Mouse (Mus musculus): Measurements from ENCODE around the gene Edil3. TPM values are rescaled to one million over a fixed set of nuclear protein-coding genes. Genes with fewer than 3 reads are reported as not detected.

Gene Edil3
- 2.2 and 2.5 TPM in 2 replicates for polyA plus RNA-seq (2012; ENCODE audit: insufficient read depth, insufficient read length, missing spikeins)

GRCm38 (mm10) chr13:88821440-88822331, at the start of gene Edil3:
Edil3 (plus strand) TSS chr13:88821472.
- peak within 1 kb of the TSS; percentile 84 for H3K4me3 ChIP-seq (ENCODE audit: insufficient read depth, low read length)

GRCm38 (mm10) chr13:88799186-88799585, 22.1 kb upstream of the Edil3 start:
- Histone ChIP-seq H3K27ac (ENCODE audit: insufficient read depth, low read depth, low read length) (no peak overlapping the region), H3K4me1 (ENCODE audit: control insufficient read depth, insufficient read depth, low read length) (peaks cover 2% of the 10 kb centered on the region), H3K4me3 (ENCODE audit: insufficient read depth, low read length) (no peak overlapping the region)
- TF ChIP-seq CTCF (IDR thresholded peaks at IDR 0.05; ENCODE audit: low read depth, low read length) (no peak), POLR2A (IDR thresholded peaks at IDR 0.05; ENCODE audit: borderline replicate concordance, low read depth, low read length) (no peak)

More at GRCm38 (mm10) chr13:88821440-88822331, at the start of gene Edil3:
- TF ChIP-seq POLR2A (IDR thresholded peaks at IDR 0.05; ENCODE audit: borderline replicate concordance, low read depth, low read length) (peak; percentile 7; the same call in 1 of the 2 replicates), CTCF (IDR thresholded peaks at IDR 0.05; ENCODE audit: low read depth, low read length) (no peak)
- H3K27ac ChIP-seq (ENCODE audit: insufficient read depth, low read depth, low read length) = no peak within 1 kb of the TSS
- H3K4me1 ChIP-seq (ENCODE audit: control insufficient read depth, insufficient read depth, low read length) = peaks cover 7% of the 10 kb centered on the region

GRCm38 (mm10) chr13:88801006-88801405, 20.3 kb upstream of the Edil3 start:
- Histone ChIP-seq H3K4me1 (ENCODE audit: control insufficient read depth, insufficient read depth, low read length) (peaks cover 4% of the 10 kb centered on the region), H3K27ac (ENCODE audit: insufficient read depth, low read depth, low read length) (no peak overlapping the region), H3K4me3 (ENCODE audit: insufficient read depth, low read length) (no peak overlapping the region)
- TF ChIP-seq CTCF (IDR thresholded peaks at IDR 0.05; ENCODE audit: low read depth, low read length) (no peak), POLR2A (IDR thresholded peaks at IDR 0.05; ENCODE audit: borderline replicate concordance, low read depth, low read length) (no peak)

- Histone ChIP-seq H3K27ac (ENCODE audit: insufficient read depth, low read depth, low read length) (no peak overlapping the region), H3K4me1 (ENCODE audit: control insufficient read depth, insufficient read depth, low read length) (peaks cover 11% of the 10 kb centered on the region), H3K4me3 (ENCODE audit: insufficient read depth, low read length) (no peak overlapping the region)
- TF ChIP-seq POLR2A (IDR thresholded peaks at IDR 0.05; ENCODE audit: borderline replicate concordance, low read depth, low read length) (no peak), CTCF (IDR thresholded peaks at IDR 0.05; ENCODE audit: low read depth, low read length) (no peak)
These were observed 15.4 kb upstream of the Edil3 start for GRCm38 (mm10) chr13:88805838-88806237.

GRCm38 (mm10) chr13:88806269-88806668, 15.0 kb upstream of the Edil3 start:
- Histone ChIP-seq H3K27ac (ENCODE audit: insufficient read depth, low read depth, low read length) (no peak overlapping the region), H3K4me3 (ENCODE audit: insufficient read depth, low read length) (no peak overlapping the region), H3K4me1 (ENCODE audit: control insufficient read depth, insufficient read depth, low read length) (peaks cover 11% of the 10 kb centered on the region)
- no peak for TF ChIP-seq POLR2A (IDR thresholded peaks at IDR 0.05; ENCODE audit: borderline replicate concordance, low read depth, low read length)
- TF ChIP-seq CTCF (IDR thresholded peaks at IDR 0.05; ENCODE audit: low read depth, low read length) = no peak

- Histone ChIP-seq H3K4me1 (ENCODE audit: control insufficient read depth, insufficient read depth, low read length) (peaks cover 12% of the 10 kb centered on the region), H3K27ac (ENCODE audit: insufficient read depth, low read depth, low read length) (no peak overlapping the region), H3K4me3 (ENCODE audit: insufficient read depth, low read length) (no peak overlapping the region)
- TF ChIP-seq POLR2A (IDR thresholded peaks at IDR 0.05; ENCODE audit: borderline replicate concordance, low read depth, low read length) (no peak), CTCF (IDR thresholded peaks at IDR 0.05; ENCODE audit: low read depth, low read length) (no peak)
These were observed 11.2 kb upstream of the Edil3 start for GRCm38 (mm10) chr13:88810097-88810496.

GRCm38 (mm10) chr13:88820686-88821308, 475 bp upstream of the Edil3 start:
- no peak overlapping the region for H3K27ac ChIP-seq (ENCODE audit: insufficient read depth, low read depth, low read length)
- no peak for TF ChIP-seq POLR2A (IDR thresholded peaks at IDR 0.05; ENCODE audit: borderline replicate concordance, low read depth, low read length)
- TF ChIP-seq CTCF (IDR thresholded peaks at IDR 0.05; ENCODE audit: low read depth, low read length) = no peak
- H3K4me1 ChIP-seq (ENCODE audit: control insufficient read depth, insufficient read depth, low read length) = peaks cover 10% of the 10 kb centered on the region
- peak overlapping the region; percentile 84 for H3K4me3 ChIP-seq (ENCODE audit: insufficient read depth, low read length)

- peaks cover 7% of the 10 kb centered on the region; the same call in 1 of the 2 replicates for H3K4me1 ChIP-seq (ENCODE audit: control insufficient read depth, insufficient read depth, low read length)
- no peak overlapping the region for H3K27ac ChIP-seq (ENCODE audit: insufficient read depth, low read depth, low read length)
- peak overlapping the region; percentile 84 for H3K4me3 ChIP-seq (ENCODE audit: insufficient read depth, low read length)
- no peak for TF ChIP-seq POLR2A (IDR thresholded peaks at IDR 0.05; ENCODE audit: borderline replicate concordance, low read depth, low read length)
- no peak for TF ChIP-seq CTCF (IDR thresholded peaks at IDR 0.05; ENCODE audit: low read depth, low read length)
These were observed 1.1 kb downstream of the Edil3 start for GRCm38 (mm10) chr13:88822332-88822895.

- Histone ChIP-seq H3K27ac (ENCODE audit: insufficient read depth, low read depth, low read length) (no peak overlapping the region), H3K4me1 (ENCODE audit: control insufficient read depth, insufficient read depth, low read length) (peaks cover 7% of the 10 kb centered on the region; the same call in 1 of the 2 replicates), H3K4me3 (ENCODE audit: insufficient read depth, low read length) (no peak overlapping the region)
- TF ChIP-seq POLR2A (IDR thresholded peaks at IDR 0.05; ENCODE audit: borderline replicate concordance, low read depth, low read length) (no peak), CTCF (IDR thresholded peaks at IDR 0.05; ENCODE audit: low read depth, low read length) (no peak)
These were observed 1.8 kb downstream of the Edil3 start for GRCm38 (mm10) chr13:88822976-88823521.
